Mouse (Mus musculus): ENCODE results near the gene Il21r. TPM values are rescaled to one million over a fixed set of nuclear protein-coding genes. Genes with fewer than 3 reads are reported as not detected.

The Il21r gene
- 0.18 and 0.22 TPM in 2 replicates for polyA plus RNA-seq (2015; fragmentation: Nextera tagmentation; extraction: Ambion mirVana)

DNA sequence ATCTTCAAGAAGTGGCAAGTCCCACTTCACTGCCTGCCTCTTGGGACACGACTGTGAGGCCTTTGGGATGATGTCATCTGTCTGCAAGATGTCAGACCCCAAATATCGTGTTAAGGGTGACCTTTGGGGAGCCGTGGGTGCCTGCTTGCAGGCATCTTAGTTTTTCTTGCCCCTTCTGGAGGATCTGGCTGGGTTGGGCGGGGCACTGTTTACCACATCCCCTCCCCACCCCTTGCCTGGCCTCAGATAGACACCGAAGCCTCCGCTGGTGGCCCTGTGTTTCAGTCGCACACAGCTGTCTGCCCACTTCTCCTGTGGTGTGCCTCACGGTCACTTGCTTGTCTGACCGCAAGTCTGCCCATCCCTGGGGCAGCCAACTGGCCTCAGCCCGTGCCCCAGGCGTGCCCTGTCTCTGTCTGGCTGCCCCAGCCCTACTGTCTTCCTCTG lies at the start of gene Il21r:
Gene Il21r (plus strand): TSS at position 245 of the 447 bp plus-strand sequence.
- Histone ChIP-seq H3K36me3 (ENCODE audit: insufficient read depth, low read length) (no peaks in the 10 kb centered on the region), H3K9ac (ENCODE audit: low read depth, low read length) (no peak within 1 kb of the TSS), H3K9me3 (replicated peaks; ENCODE audit: low read length) (no peaks in the 10 kb centered on the region), H3K4me2 (ENCODE audit: low read length) (no peak within 1 kb of the TSS), H3K27ac (no peak within 1 kb of the TSS), H3K27me3 (ENCODE audit: insufficient read depth, low read length) (no peaks in the 10 kb centered on the region), H3K4me3 (replicated peaks; ENCODE audit: low read depth, low read length) (no peak within 1 kb of the TSS), H3K4me1 (replicated peaks; ENCODE audit: insufficient read depth, low read length) (peaks cover 4% of the 10 kb centered on the region)
- TF ChIP-seq CTCF (IDR thresholded peaks at IDR 0.05; ENCODE audit: low read depth): no peak
- no peak for ATAC-seq (replicated peaks; ENCODE audit: low FRiP score, low read depth)
- DNase-seq (ENCODE audit: low spot score): no peak
- WGBS: 64% methylated on average over 11 of the region's 11 CpGs

DNA sequence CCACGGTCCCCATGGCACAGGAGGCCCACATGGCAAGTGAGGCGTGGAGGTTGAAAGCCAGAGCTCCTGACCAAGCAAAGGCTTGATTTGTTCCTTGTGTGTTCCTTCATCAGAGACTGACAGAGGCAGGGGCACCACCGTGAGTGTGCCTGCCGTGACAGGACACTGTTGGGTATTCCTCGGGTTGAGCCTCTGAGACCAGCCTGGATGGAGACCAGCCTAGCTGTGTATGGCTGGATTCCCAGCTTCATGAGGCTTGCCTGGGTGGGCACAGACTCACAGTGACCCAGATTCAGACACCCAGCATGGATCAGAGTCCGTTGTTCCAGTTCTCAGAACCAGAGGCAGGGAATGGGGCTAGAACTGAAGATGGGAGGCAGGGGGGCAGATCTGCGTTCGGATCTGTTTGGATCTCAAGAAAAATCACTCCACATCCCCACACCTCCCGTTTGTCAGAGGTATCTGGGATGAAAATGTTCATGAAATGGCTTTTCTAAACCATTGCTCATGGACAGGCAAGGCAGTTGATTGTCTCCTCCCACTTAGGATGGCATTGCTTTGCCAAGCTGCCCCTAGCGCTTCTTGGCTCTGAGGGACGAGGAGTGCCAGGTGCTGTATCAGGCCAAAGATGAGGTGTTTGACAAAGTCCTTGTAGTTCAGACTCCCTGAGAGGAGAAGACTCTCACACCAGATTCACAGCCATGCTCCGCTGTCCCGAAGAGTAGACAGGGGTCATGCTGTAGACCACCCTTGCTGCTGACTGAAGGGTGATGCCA lies 49.4 kb upstream of the Il21r start:
- Histone ChIP-seq H3K9ac (ENCODE audit: low read depth, low read length) (no peak overlapping the region; the same call in 1 of the 2 replicates), H3K4me3 (replicated peaks; ENCODE audit: low read depth, low read length) (no peak overlapping the region), H3K4me1 (replicated peaks; ENCODE audit: insufficient read depth, low read length) (peaks cover 15% of the 10 kb centered on the region; the same call in 1 of the 2 replicates), H3K36me3 (ENCODE audit: insufficient read depth, low read length) (no peaks in the 10 kb centered on the region), H3K9me3 (replicated peaks; ENCODE audit: low read length) (no peaks in the 10 kb centered on the region), H3K27ac (no peak overlapping the region), H3K27me3 (ENCODE audit: insufficient read depth, low read length) (no peaks in the 10 kb centered on the region), H3K4me2 (ENCODE audit: low read length) (peak overlapping the region; percentile 82)
- no peak for DNase-seq (ENCODE audit: low spot score)
- TF ChIP-seq CTCF (IDR thresholded peaks at IDR 0.05; ENCODE audit: low read depth): no peak
- no peak for ATAC-seq (replicated peaks; ENCODE audit: low FRiP score, low read depth)
- WGBS: 84% methylated on average over 13 of the region's 13 CpGs

- Histone ChIP-seq H3K9me3 (replicated peaks; ENCODE audit: low read length) (no peaks in the 10 kb centered on the region), H3K36me3 (ENCODE audit: insufficient read depth, low read length) (no peaks in the 10 kb centered on the region), H3K4me3 (replicated peaks; ENCODE audit: low read depth, low read length) (no peak overlapping the region), H3K27me3 (ENCODE audit: insufficient read depth, low read length) (no peaks in the 10 kb centered on the region), H3K27ac (no peak overlapping the region), H3K4me1 (replicated peaks; ENCODE audit: insufficient read depth, low read length) (peaks cover 15% of the 10 kb centered on the region; the same call in 1 of the 2 replicates), H3K4me2 (ENCODE audit: low read length) (no peak overlapping the region; the same call in 1 of the 2 replicates), H3K9ac (ENCODE audit: low read depth, low read length) (no peak overlapping the region)
- TF ChIP-seq CTCF (IDR thresholded peaks at IDR 0.05; ENCODE audit: low read depth): no peak
- DNase-seq (ENCODE audit: low spot score) (no peak), ATAC-seq (replicated peaks; ENCODE audit: low FRiP score, low read depth) (no peak)
- WGBS: 84% methylated on average over 9 of the region's 9 CpGs
Measured at GRCm38 (mm10) chr7:125554456-125555114, 48.6 kb upstream of the Il21r start.

DNA sequence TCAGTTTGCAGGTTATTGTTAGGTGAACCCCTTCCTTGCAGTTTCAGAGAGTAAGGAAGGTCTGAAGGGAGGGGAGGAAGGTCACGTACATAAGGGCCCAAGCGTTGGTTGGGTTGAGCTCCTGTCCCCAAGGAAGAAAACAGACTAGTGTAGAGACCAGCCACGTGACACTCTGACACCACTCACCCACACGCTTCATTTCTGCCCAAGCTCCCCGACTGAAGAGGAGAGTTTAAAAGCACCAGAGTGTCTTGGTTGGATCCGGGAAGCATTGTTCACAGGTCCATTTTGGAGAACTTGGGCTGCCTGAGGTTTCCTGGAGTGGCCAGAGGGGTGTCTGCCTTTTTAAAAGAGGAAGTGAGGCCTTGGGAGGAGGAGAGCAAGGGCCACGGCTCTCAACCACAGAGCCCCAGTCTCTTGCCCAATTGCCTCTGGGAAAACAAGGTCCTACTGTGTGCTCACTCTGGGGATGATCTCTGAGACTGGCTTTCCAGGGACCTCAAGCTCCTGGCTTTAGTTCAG lies 47.8 kb upstream of the Il21r start:
- no peak for ATAC-seq (replicated peaks; ENCODE audit: low FRiP score, low read depth)
- WGBS: 82% methylated on average over 7 of the region's 7 CpGs
- Histone ChIP-seq H3K36me3 (ENCODE audit: insufficient read depth, low read length) (no peaks in the 10 kb centered on the region), H3K4me2 (ENCODE audit: low read length) (no peak overlapping the region), H3K27ac (no peak overlapping the region), H3K4me1 (replicated peaks; ENCODE audit: insufficient read depth, low read length) (peaks cover 15% of the 10 kb centered on the region; the same call in 1 of the 2 replicates), H3K9ac (ENCODE audit: low read depth, low read length) (no peak overlapping the region), H3K4me3 (replicated peaks; ENCODE audit: low read depth, low read length) (no peak overlapping the region), H3K9me3 (replicated peaks; ENCODE audit: low read length) (no peaks in the 10 kb centered on the region), H3K27me3 (ENCODE audit: insufficient read depth, low read length) (no peaks in the 10 kb centered on the region)
- DNase-seq (ENCODE audit: low spot score): no peak
- TF ChIP-seq CTCF (IDR thresholded peaks at IDR 0.05; ENCODE audit: low read depth): no peak

DNA sequence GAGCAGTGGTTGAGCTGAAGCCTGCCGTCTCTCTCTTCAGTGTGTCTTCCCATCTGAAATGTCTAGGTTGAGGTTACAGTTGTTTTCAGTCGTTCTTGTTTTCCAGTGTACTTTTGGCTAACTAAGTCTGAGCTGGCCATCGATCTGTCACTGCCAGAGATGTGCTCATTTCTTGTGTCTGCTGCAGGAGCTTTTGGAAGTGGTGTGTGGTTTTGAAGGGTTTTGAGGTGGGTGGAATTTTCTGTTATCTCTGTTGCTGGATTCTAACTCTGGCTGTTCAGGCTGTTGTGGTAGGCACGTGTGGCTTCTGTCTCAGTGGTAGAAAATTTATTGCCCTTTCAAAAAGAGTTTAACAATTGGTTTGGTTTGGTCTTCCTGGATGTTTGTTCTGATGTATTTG lies 47.1 kb upstream of the Il21r start:
- Histone ChIP-seq H3K4me2 (ENCODE audit: low read length) (no peak overlapping the region), H3K36me3 (ENCODE audit: insufficient read depth, low read length) (no peaks in the 10 kb centered on the region), H3K4me1 (replicated peaks; ENCODE audit: insufficient read depth, low read length) (peaks cover 15% of the 10 kb centered on the region; the same call in 1 of the 2 replicates), H3K9ac (ENCODE audit: low read depth, low read length) (no peak overlapping the region), H3K27me3 (ENCODE audit: insufficient read depth, low read length) (no peaks in the 10 kb centered on the region), H3K27ac (no peak overlapping the region), H3K4me3 (replicated peaks; ENCODE audit: low read depth, low read length) (no peak overlapping the region), H3K9me3 (replicated peaks; ENCODE audit: low read length) (no peaks in the 10 kb centered on the region)
- ATAC-seq (replicated peaks; ENCODE audit: low FRiP score, low read depth): no peak
- no peak for DNase-seq (ENCODE audit: low spot score)
- WGBS: 58% methylated on average over 4 of the region's 4 CpGs
- TF ChIP-seq CTCF (IDR thresholded peaks at IDR 0.05; ENCODE audit: low read depth): no peak

DNA sequence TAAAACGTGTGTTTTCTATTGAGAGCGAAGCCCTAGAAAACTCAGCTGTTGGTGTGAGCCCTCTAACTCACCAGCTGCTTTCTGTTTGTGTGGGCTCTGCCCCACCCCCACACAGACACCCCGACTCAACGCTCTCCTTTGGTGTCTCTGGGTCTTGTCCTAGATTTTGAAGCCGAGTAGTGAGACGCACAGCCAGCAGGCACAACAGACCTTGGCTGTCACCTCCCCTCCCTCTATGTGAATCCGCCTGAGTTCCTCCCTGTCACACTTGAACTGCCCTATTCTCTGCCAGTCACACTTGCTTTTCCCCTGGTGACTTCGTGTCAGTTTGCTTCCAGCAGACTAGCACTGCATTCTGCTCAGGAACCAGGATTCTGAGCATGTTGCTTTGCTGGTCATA lies 46.4 kb upstream of the Il21r start:
- Histone ChIP-seq H3K36me3 (ENCODE audit: insufficient read depth, low read length) (no peaks in the 10 kb centered on the region), H3K27ac (no peak overlapping the region), H3K9ac (ENCODE audit: low read depth, low read length) (no peak overlapping the region), H3K4me2 (ENCODE audit: low read length) (no peak overlapping the region), H3K9me3 (replicated peaks; ENCODE audit: low read length) (no peaks in the 10 kb centered on the region), H3K4me1 (replicated peaks; ENCODE audit: insufficient read depth, low read length) (peaks cover 15% of the 10 kb centered on the region; the same call in 1 of the 2 replicates), H3K4me3 (replicated peaks; ENCODE audit: low read depth, low read length) (no peak overlapping the region), H3K27me3 (ENCODE audit: insufficient read depth, low read length) (no peaks in the 10 kb centered on the region)
- DNase-seq (ENCODE audit: low spot score): peak; percentile 29
- TF ChIP-seq CTCF (IDR thresholded peaks at IDR 0.05; ENCODE audit: low read depth): no peak
- WGBS: 46% methylated on average over 8 of the region's 8 CpGs
- ATAC-seq (replicated peaks; ENCODE audit: low FRiP score, low read depth): no peak

All from kidney, postnatal 0 days (tissue).